Mouse (Mus musculus): ENCODE measurements around the gene Ppil2. TPM values are rescaled to one million over a fixed set of nuclear protein-coding genes. Genes with fewer than 3 reads are reported as not detected.

Ppil2 gene
- polyA plus RNA-seq (2012; rRNA removed) (126 and 131 TPM in 2 replicates), polyA plus RNA-seq (2014; fragmentation: Nextera tagmentation; extraction: Ambion mirVana) (116 and 133 TPM in 2 replicates)

GRCm38 (mm10) chr16:17110771-17111743 is at the start of gene Ppil2:
TSS of gene Ppil2 (minus strand) at chr16:17111257.
- Histone ChIP-seq H3K27me3 (ENCODE audit: control insufficient read depth, insufficient read depth, low read length) (no peaks in the 10 kb centered on the region), H3K36me3 (ENCODE audit: control insufficient read depth, insufficient read depth, low read length) (peaks cover 38% of the 10 kb centered on the region), H3K4me1 (ENCODE audit: control insufficient read depth, insufficient read depth, low read length) (peaks cover 7% of the 10 kb centered on the region; the same call in 1 of the 2 replicates), H3K4me2 (replicated peaks; ENCODE audit: low read depth, low read length, severe bottlenecking) (peak within 1 kb of the TSS; percentile 58), H3K4me3 (replicated peaks; ENCODE audit: low read length) (peak within 1 kb of the TSS; percentile 86), H3K27ac (replicated peaks; ENCODE audit: low read depth, low read length) (peak within 1 kb of the TSS; percentile 35; the same call in 1 of the 2 replicates), H3K9me3 (ENCODE audit: control insufficient read depth, low read length) (no peaks in the 10 kb centered on the region), H3K9ac (ENCODE audit: low read depth, low read length, severe bottlenecking) (peak within 1 kb of the TSS; percentile 75)
- DNase-seq (ENCODE audit: low spot score), result peak; percentile 85
- WGBS, result 11% methylated on average over 38 of the region's 38 CpGs
- peak; percentile 54; the same call in 1 of the 2 replicates for TF ChIP-seq POLR2A (IDR thresholded peaks at IDR 0.05; ENCODE audit: borderline replicate concordance, extremely low read depth, insufficient read depth, insufficient read length)
- peak; percentile 87 for ATAC-seq (ENCODE audit: low FRiP score, low read depth)

GRCm38 (mm10) chr16:17154346-17154745 is 43.3 kb upstream of the Ppil2 start:
- Histone ChIP-seq H3K4me2 (replicated peaks; ENCODE audit: low read depth, low read length, severe bottlenecking) (no peak overlapping the region), H3K27me3 (ENCODE audit: control insufficient read depth, insufficient read depth, low read length) (no peaks in the 10 kb centered on the region), H3K9me3 (ENCODE audit: control insufficient read depth, low read length) (no peaks in the 10 kb centered on the region), H3K27ac (replicated peaks; ENCODE audit: low read depth, low read length) (no peak overlapping the region), H3K4me3 (replicated peaks; ENCODE audit: low read length) (no peak overlapping the region), H3K4me1 (ENCODE audit: control insufficient read depth, insufficient read depth, low read length) (no peaks in the 10 kb centered on the region), H3K36me3 (ENCODE audit: control insufficient read depth, insufficient read depth, low read length) (peaks cover 72% of the 10 kb centered on the region), H3K9ac (ENCODE audit: low read depth, low read length, severe bottlenecking) (no peak overlapping the region)
- no peak for TF ChIP-seq POLR2A (IDR thresholded peaks at IDR 0.05; ENCODE audit: borderline replicate concordance, extremely low read depth, insufficient read depth, insufficient read length)
- WGBS, result 95% methylated on average over 2 of the region's 2 CpGs
- DNase-seq (ENCODE audit: low spot score) (no peak), ATAC-seq (ENCODE audit: low FRiP score, low read depth) (no peak)

- Histone ChIP-seq H3K4me2 (replicated peaks; ENCODE audit: low read depth, low read length, severe bottlenecking) (no peak overlapping the region), H3K9me3 (ENCODE audit: control insufficient read depth, low read length) (no peaks in the 10 kb centered on the region), H3K9ac (ENCODE audit: low read depth, low read length, severe bottlenecking) (no peak overlapping the region), H3K36me3 (ENCODE audit: control insufficient read depth, insufficient read depth, low read length) (peaks cover 52% of the 10 kb centered on the region), H3K4me3 (replicated peaks; ENCODE audit: low read length) (no peak overlapping the region), H3K27ac (replicated peaks; ENCODE audit: low read depth, low read length) (no peak overlapping the region), H3K27me3 (ENCODE audit: control insufficient read depth, insufficient read depth, low read length) (0 out of 2 replicates have a peak, but pooled peaks cover 7% of the 10 kb centered on the region), H3K4me1 (ENCODE audit: control insufficient read depth, insufficient read depth, low read length) (peaks cover 7% of the 10 kb centered on the region)
- 92% methylated on average over 4 of the region's 4 CpGs for WGBS
- ATAC-seq (ENCODE audit: low FRiP score, low read depth) (no peak), DNase-seq (ENCODE audit: low spot score) (no peak)
- no peak for TF ChIP-seq POLR2A (IDR thresholded peaks at IDR 0.05; ENCODE audit: borderline replicate concordance, extremely low read depth, insufficient read depth, insufficient read length)
These were observed 40.8 kb upstream of the Ppil2 start for GRCm38 (mm10) chr16:17151874-17152273.

- ATAC-seq (ENCODE audit: low FRiP score, low read depth), result no peak
- H3K4me3 ChIP-seq (replicated peaks; ENCODE audit: low read length), result no peak overlapping the region
- DNase-seq (ENCODE audit: low spot score), result no peak
- H3K4me2 ChIP-seq (replicated peaks; ENCODE audit: low read depth, low read length, severe bottlenecking), result no peak overlapping the region
- no peak overlapping the region for H3K9ac ChIP-seq (ENCODE audit: low read depth, low read length, severe bottlenecking)
- no peak overlapping the region for H3K27ac ChIP-seq (replicated peaks; ENCODE audit: low read depth, low read length)
- H3K36me3 ChIP-seq (ENCODE audit: control insufficient read depth, insufficient read depth, low read length), result peaks cover 43% of the 10 kb centered on the region
- H3K27me3 ChIP-seq (ENCODE audit: control insufficient read depth, insufficient read depth, low read length), result 0 out of 2 replicates have a peak, but pooled peaks cover 7% of the 10 kb centered on the region
- 79% methylated on average over 7 of the region's 7 CpGs for WGBS
- H3K9me3 ChIP-seq (ENCODE audit: control insufficient read depth, low read length), result no peaks in the 10 kb centered on the region
- peaks cover 7% of the 10 kb centered on the region for H3K4me1 ChIP-seq (ENCODE audit: control insufficient read depth, insufficient read depth, low read length)
- no peak for TF ChIP-seq POLR2A (IDR thresholded peaks at IDR 0.05; ENCODE audit: borderline replicate concordance, extremely low read depth, insufficient read depth, insufficient read length)
These were observed 39.6 kb upstream of the Ppil2 start for GRCm38 (mm10) chr16:17150520-17151258.

GRCm38 (mm10) chr16:17148084-17148483 is 37.0 kb upstream of the Ppil2 start:
- 9% methylated on average over 16 of the region's 16 CpGs for WGBS
- 0 out of 2 replicates have a peak, but pooled peaks cover 7% of the 10 kb centered on the region for H3K27me3 ChIP-seq (ENCODE audit: control insufficient read depth, insufficient read depth, low read length)
- H3K4me2 ChIP-seq (replicated peaks; ENCODE audit: low read depth, low read length, severe bottlenecking), result peak overlapping the region; percentile 100
- no peaks in the 10 kb centered on the region for H3K9me3 ChIP-seq (ENCODE audit: control insufficient read depth, low read length)
- 0 out of 2 replicates have a peak overlapping the region, but pooled peaks have one; percentile 52 for H3K9ac ChIP-seq (ENCODE audit: low read depth, low read length, severe bottlenecking)
- H3K36me3 ChIP-seq (ENCODE audit: control insufficient read depth, insufficient read depth, low read length), result peaks cover 24% of the 10 kb centered on the region
- H3K27ac ChIP-seq (replicated peaks; ENCODE audit: low read depth, low read length), result no peak overlapping the region
- TF ChIP-seq POLR2A (IDR thresholded peaks at IDR 0.05; ENCODE audit: borderline replicate concordance, extremely low read depth, insufficient read depth, insufficient read length), result no peak
- peak; percentile 17 for DNase-seq (ENCODE audit: low spot score)
- peaks cover 7% of the 10 kb centered on the region for H3K4me1 ChIP-seq (ENCODE audit: control insufficient read depth, insufficient read depth, low read length)
- ATAC-seq (ENCODE audit: low FRiP score, low read depth), result 0 out of 2 replicates have a peak, but pooled peaks have one; percentile 7
- H3K4me3 ChIP-seq (replicated peaks; ENCODE audit: low read length), result peak overlapping the region; percentile 60
